Mouse (Mus musculus): ENCODE measurements around the gene Ceacam19. TPM values are rescaled to one million over a fixed set of nuclear protein-coding genes. Genes with fewer than 3 reads are reported as not detected.
A peak's percentile ranks its signal among the peaks of the same experiment; 100 is the strongest.
"Not testable (repeated sequence)": the region's sequence is repeated elsewhere in the genome, so short reads cannot be mapped to it uniquely, and the experiment has no call there.

Gene Ceacam19
- not detected for total RNA-seq (2021)
- long read RNA-seq, experiment 1: 0 reads
- long read RNA-seq, experiment 2: 0 reads

DNA sequence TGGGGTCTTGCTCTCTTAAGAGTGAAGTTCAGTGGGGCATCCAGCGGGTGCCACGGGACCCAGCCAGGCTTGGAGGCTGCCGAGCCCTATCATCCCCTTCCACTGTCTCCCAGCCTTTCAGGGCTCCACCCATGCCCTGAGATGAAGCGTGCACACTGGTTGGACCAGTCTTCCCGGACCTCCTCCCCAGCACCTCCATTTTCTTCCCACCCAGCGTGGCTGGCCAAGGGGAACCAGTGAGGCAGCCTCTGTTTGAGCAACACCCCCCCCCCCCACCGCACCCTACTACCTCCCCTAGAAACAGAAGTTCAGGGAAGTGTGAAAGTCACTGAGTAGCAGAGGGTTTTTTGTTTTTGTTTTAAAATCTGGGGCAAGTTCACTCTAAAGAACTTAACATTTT lies at the start of gene Ceacam19:
Gene Ceacam19 (minus strand): TSS at position 117 of the 400 bp plus-strand sequence.
- no peak for DNase-seq (ENCODE audit: low spot score in 2 of 2)

DNA sequence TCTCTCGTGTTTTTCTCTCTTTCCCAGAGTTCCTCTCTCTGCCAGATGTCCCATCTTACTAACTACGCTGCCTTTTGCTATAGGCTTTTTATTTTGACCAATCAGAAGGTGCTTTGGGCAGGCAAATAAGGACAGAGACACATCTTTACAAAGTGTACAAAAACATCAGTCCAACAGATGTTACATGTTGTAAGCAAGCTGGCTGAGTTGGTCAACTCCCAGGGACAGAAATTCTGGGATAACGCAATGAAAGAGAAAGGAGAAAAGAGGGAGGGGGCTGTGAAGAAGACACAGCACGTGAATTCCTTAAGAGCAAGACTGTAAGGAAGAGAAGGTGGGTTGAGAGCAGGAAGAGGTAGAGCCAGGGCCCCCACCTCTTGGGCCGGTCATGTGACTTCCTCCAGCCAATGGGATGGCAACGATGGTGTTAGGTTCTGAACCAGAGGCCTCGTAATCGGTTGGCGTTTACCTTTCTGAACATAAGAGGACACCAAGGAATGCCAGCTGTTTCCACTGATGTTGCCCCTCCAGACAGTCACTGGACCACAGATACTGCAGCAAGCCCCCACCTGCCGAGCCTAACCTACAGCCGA lies 49.6 kb upstream of the Ceacam19 start:
- DNase-seq (ENCODE audit: low spot score in 2 of 2): no peak

DNA sequence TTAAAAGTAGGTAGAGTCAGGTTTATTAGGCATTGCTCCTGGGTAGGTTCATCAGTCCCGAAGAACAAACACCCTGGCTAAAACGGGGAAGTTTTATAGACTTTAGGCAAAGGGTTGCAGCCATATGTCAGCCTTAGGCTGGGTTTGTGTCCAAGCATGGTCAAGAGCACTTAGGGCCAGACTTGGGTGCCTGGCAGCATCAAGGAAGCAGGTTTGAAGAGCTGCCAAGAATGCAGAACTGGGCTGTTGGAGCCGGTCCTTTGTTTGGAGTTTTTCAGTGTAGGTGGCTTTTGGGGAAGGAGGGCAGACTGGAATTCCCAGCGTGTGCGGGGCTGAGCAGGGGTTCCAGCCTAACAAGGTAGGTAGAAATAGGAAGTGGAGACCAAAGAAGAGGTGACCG lies 48.2 kb upstream of the Ceacam19 start:
- DNase-seq (ENCODE audit: low spot score in 2 of 2): no peak

DNA sequence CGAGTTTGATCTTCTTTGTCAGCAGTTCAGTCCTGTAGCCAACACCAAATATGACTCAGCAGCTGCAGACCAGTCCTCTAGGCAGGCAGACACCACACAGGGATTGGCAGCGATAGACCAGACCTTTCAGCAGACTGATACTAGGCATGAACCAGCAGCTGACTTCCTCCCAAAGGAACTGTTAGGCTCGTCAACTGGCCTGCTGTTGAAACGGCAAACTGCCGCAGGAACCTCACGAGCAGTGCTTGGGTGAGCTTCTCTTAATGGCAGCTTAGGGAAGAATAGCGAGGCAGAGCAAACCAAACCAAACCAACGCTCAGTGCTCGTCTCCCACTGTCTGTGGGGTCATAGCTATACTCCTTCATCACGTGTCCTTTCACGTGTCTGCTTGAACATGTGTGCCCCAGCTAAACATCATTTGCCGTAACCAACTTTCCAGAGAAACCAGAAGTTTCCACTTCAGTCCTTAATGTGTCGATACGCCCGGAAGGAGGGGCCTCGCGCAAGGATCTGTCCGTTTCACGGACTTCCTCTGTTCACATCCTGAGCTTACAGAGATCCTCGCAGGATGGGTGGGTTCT lies 47.5 kb upstream of the Ceacam19 start:
- no peak for DNase-seq (ENCODE audit: low spot score in 2 of 2)

DNA sequence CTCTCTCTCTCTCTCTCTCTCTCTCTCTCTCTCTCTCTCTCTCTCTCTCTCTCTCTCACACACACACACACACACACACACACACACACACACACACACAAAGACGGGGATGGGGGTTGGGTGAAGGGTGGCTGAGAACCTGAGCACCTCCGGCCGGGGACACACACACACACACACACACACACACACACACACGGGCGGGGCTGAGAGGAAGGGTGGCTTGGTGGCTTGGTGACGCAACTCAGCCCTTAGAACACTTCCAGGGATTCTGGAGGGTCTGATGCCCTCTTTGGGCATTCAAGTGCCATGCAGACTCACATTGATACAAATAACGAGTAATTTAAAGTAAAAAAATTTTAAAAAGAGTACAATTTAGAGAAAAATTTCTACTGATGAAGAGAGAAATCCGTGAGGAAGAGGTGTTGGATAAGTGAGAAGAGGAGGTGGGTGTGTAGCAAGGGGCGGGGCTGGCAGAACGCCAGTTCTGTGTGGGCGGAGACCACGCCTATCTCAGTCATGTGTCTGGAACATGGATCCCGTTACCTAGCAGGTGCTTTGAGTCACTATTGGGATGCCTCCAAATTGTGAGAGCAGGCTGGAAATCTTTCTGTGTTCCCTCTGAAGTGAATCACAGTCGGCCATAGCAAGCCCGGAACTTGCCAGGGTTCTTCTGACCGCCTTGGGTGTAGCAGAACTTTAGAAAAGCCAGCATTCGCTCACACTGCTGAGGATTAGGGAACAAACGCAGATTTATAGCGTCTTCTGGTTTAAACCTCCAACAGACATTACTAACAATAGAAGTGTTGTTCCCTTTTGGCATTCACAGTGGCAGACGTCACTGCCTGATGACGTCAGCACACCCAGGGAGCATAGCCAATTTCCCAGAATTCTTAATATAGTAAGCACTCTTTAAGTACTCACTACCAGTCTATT lies 45.4 kb upstream of the Ceacam19 start:
- DNase-seq (ENCODE audit: low spot score in 2 of 2): peak; percentile 70 to 80

DNA sequence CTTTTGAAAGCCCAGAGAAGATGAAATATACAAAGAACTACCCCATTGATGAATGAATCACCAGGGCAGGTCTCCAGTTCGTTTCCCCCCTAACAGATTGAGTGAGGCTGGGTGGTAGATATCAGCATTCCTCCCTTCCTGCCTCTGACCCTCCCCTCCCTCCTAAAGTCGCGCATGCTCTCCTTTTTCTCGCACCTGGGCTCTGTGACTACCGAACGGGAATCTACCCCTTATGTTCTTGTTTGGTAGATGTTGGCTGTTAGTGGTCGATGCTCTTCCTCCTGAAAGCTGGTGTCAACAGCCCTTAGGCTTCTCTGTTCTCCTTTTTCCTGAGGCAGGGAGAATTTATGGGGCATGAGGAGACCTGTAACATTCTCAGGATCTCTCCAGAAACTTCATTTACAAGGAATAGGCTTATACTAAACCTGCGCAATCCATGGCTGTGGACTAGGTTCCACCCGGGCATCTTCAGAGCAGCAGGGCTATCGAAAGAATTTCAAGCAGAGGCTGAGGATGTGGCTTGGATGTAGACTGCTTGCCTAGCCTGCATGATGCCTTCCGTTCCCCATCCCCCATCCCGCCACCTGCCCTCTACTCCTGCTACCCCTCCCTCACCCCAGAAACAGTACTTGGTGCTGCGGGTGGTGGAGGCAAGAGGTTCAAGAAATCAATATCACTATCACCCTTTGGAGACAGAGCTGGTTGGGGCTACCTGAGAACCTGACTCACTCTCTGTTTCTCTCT lies 44.5 kb upstream of the Ceacam19 start:
- DNase-seq (ENCODE audit: low spot score in 2 of 2): no peak

DNA sequence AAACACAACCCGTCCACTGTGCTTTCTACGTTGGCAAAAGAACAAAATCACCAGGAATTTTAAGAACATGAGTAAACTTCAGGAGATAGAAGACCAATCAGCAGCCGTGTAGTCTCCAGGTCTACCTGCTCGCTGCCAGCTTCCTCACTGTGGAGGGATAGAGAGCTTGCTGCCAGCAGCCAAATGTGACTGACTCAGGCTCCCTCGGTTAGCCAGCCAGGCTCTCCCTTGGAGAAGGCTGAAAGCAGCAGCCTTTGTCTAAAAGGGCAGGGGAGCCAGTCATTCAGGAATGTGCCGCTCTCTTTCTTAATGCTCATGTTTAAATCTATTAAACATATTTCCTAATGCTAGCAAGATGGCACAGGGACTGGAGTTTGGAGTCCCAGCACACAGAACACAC lies 42.7 kb upstream of the Ceacam19 start:
- not testable (repeated sequence) for DNase-seq (ENCODE audit: low spot score in 2 of 2)

DNA sequence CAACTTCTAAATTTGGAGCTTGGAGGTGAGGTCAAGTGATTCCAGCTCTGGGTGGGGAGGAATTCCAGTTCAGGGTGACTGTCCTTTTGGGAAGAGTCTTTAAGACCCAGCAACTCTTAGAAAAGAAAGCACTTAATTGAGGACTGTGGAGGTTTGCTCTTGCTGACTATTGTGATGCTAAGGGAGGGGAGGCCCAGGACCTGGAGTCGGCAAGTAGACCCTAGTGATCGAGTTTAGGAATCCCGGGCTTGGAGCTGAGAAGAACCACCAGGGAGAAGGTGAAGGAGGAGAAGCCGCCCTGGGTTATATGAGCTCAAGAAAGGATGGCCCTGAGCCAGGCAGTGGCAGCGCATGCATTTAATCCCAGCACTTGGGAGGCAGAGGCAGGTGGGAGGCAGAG lies 40.7 kb upstream of the Ceacam19 start:
- DNase-seq (ENCODE audit: low spot score in 2 of 2): no peak

DNA sequence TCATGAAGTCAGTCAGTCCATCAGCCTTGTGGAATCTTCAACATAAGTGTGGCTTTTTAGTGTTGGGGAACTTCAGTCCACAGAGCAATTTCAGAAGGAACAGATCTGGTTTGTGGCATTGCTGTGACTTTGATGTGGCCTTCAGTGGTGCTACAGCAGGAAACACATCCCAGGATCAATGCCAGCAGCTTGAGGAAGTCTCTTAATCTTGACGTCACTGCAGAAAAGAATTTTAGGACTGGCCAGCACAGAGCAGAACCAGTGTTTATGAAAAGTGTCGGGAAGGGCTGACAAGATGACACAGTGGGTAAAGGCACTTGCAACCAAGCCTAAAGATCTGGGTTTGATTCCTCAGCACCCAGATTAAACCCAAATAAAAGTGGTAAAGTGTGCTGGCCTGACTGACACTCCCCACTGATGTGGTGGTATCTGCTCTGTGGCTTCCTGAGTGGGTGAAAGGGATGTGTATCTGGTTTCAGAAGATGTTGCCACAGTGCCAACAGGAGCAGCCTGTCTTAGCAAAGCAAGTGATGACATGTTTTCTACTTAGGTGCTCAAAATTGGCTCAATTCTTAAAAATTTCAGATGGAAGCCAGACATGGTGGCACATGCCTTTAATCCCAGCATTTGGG lies 39.2 kb upstream of the Ceacam19 start:
- DNase-seq (ENCODE audit: low spot score in 2 of 2): no peak

DNA sequence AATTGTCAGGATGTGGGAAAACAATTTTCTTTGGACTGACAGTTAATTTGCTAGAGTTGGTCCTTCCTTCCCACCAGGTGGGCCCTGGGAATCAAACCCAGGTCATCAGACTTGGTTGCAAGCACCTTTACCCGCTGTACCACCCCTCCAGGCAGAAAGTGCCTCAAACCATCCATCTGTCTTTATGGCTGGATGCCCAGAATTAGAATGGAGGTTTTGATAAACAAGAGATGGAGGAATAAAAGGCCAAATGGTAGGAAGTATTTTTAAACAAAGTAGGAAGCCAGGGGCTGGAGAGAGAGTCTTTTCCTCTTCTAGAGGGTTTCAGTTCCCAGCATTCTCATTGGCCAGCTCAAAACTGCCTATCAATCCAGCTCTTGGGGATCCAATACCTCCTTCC lies 37.6 kb upstream of the Ceacam19 start:
- peak in 1 of 2 experiments; percentile 52 for DNase-seq (ENCODE audit: low spot score in 2 of 2)

DNA sequence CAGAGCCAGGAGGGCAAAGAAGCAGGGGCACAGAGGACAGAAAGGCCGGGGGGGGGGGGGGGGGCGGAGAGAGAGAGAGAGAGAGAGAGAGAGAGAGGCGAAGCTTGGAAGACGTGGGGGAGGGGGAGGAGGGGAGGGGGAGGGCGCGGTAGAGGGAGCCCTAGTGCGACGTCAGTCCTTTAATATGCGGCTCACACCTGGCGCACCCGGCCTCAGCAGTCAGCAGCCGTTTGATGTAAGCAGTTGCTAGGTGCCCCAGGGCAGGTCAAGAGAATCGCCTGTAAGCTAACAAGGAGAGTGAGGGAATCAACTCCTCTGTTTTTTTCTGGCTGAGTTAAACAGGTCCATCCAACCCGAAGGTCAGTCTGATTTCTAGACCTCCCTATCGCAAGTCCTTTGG lies 36.0 kb upstream of the Ceacam19 start:
- DNase-seq (ENCODE audit: low spot score in 2 of 2): no peak

DNA sequence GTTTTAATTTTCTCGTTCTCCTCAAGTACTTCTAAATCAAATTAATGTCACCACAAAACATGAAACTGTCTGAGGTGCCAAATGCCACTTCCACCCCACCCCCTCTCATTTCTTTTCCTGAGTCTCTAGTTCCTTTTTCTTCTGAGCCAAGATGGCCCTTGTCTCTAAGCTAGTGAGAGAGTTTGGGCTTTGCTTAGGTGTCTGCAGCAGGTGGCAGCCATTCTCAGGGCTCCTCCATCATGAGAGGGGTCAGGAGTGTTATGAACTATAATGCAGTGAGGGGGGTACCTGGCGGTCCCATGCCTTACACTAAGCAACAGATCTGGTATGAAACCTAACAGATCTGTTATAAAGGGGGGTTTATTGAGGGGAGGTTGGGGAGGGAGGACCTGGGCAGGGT lies 35.6 kb upstream of the Ceacam19 start:
- DNase-seq (ENCODE audit: low spot score in 2 of 2): no peak

DNA sequence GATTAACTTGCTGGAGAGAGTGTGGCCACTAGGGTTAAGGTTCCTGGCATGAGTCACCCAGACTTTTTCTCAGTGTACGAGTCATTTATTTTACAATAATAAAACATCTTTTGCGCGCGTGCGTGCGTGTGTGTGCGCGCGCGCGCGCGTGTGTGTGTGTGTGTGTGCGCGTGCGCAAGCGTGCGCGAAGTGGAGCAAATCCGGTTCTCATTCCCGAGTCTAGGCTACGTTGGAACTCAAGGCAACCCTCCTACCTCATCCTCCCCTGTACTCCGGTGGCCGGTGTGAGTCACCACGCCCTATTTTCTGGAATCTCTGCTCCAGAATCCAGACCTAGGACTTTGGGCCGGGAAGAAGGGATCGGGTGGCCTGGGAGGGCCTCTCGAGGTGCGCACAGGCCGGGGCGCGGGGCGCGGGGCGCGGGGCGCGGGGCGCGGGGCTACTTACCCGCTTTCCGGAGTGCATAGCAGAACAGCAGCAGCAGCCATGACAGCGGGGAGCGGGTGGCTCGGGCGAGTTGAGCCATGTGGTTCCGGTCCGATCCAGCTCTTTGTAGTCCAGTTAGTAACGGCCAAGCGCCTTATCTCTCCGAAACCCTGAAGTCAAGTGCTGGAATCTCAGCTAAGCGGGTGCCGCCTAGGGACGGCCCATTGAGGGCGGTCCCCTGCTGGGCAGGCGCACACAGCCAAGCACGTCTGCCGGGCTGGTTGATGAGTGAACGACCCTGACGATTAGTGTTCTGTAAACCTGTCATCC lies 32.9 kb upstream of the Ceacam19 start, which contains the start of gene Pvr:
Gene Pvr (minus strand): TSS at position 655 of the 756 bp plus-strand sequence.
- DNase-seq (ENCODE audit: low spot score in 2 of 2): peak; percentile 73 to 78

DNA sequence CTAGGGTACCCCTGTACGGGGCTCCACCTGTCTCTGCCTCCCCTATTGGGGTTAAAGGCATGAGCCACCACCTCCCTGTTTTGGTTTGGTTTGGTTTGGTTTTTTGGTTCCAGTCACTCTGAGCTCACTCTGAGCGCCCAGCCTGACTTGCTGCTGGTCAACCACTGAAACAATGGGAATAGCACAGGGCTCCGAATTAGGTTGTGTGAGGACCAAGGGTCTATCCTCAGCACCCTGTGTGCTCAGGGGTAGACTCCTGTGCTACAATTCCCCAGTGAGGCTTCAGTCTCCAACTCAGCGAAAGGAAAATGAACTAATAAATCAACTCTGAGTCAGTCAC lies 32.4 kb upstream of the Ceacam19 start:
- DNase-seq (ENCODE audit: low spot score in 2 of 2): no peak

DNA sequence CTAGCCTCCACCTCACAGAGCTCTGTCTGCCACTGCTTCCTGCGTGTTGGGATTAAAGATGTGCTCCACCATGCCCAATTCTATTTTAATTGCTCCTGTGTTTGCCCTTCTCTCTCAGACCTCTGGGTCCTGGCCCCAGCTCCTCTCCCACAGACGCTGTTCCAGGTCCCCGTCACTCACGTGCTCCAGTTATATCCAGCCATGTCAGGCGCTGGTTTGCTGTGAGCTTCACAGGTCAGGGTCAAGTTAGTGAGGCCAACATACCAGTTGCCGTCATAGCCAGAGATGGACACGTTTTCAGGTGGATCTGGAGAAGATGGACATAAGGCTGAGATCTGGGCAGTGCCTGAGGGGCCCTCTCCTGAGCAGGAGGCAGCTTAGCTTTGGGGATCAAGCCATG lies 26.8 kb upstream of the Ceacam19 start:
- no peak for DNase-seq (ENCODE audit: low spot score in 2 of 2)

DNA sequence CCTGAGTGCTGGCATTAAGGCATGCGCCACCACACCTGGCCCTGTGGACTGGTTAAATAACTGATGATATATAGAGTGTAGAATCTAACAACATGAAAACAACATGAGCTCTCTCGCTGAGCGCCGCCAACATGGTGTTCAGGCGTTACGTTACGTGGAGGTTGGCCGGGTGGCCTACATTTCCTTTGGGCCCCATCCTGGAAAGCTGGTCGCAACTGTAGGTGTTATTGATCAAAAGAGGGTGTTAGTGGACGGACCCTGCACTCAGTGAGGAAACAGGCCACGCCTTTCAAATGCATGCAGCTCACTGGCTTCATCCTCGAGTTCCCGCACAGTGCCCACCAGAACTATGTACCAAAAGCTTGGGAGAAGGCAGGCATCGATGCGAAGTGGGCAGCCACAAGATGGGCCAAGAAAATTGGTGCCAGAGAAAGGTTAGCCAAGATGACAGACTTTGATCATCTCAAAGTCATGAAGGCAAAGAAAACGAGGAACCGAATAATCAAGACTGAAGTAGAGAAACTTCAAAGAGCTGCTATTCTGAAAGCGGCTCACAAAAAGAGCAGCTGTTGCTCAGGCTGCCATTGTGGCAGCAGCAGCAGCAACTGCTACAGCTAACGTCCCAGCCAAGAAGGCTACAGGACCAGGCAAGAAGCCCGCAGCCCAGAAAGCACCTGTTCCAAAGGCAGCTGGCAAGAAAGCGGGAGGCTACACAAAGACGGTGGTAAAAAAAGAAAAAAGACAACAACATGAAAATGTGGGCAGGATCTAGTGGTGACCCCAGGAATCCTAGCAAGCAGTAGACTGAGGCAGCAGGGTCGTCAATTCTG lies 24.1 kb upstream of the Ceacam19 start:
- no peak for DNase-seq (ENCODE audit: low spot score in 2 of 2)

DNA sequence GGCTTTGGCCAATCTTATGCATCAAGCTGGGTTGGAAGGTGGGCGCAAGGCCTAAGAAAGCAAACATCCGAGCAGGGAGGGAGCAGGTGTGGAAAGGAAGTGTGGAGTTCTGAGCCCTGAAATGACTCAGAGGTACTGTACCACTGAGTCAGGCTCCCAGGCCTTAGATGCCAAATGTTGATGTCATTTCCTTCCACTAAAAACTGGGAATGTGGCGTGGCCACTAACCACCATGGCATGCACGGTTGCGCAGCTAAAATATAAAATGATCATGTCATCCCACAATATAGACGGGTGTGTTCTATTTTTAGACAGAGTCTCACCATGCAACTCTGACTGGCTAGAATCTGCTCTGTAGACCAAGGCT lies 23.5 kb upstream of the Ceacam19 start:
- DNase-seq (ENCODE audit: low spot score in 2 of 2): no peak

DNA sequence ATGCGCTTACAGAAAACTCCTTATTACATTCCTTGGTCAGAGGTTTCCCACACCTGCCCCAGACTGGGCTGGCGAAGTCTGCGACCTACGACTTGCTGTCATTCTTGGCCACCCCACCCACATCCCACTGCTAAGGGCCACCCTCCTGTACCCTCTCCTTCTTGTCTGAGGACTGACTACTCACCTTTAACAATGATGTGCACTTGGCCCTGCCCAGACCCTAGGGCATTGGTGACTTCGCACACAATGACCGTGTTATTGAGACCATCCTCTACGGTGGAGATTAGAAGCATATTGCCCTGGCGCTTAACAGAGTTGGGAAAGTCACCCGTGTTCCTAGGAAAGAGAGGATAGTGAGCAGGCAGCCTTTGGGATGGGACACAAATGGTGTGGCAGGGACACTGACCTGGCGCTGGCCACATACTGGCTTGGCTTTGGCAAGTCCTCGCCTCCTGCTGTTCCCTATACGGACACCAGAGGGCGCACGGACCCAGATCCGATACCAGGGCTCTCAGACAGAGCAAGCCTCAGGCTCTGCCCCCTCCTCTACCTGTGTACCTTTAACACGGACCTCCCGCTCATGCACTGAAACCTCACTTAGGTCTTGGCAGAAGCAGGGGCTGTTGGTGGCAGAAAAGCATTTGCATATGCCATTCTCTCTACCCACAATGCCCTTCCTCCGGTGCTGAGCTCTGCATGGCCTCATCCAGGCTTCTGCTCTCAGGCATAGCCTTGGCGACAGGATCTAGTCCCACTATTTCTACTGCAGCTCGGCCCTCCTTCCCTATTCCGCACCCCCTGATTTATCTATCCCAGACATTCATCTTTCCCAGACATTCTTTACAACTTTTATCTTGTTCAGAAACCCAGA lies 22.9 kb upstream of the Ceacam19 start:
- DNase-seq (ENCODE audit: low spot score in 2 of 2): peak; percentile 64 to 78

Measured in layer of hippocampus, postnatal 14 days (tissue).